Mouse (Mus musculus) kidney, postnatal 36 days (tissue): ENCODE measurements around the gene Phf13.

Experiments
- DNase-seq, 2 experiments: peaks; one replicate each; pipeline ENCODE4 v3.0.0; 2021 to 2022; ENCODE audit warnings: mixed read lengths in 2 of 2

The Phf13 gene

GRCm38 (mm10) chr4:152012109-152012508 is 16.1 kb upstream of the Phf13 start:
- no peak for DNase-seq

- no peak for DNase-seq
Observed at GRCm38 (mm10) chr4:152011171-152011760, 15.2 kb upstream of the Phf13 start.

GRCm38 (mm10) chr4:152010707-152011134 is 14.7 kb upstream of the Phf13 start:
- DNase-seq: no peak

- peak; percentile 62 to 83 for DNase-seq
Observed at GRCm38 (mm10) chr4:152010091-152010706, 14.1 kb upstream of the Phf13 start.

GRCm38 (mm10) chr4:152009076-152010051 is 13.3 kb upstream of the Phf13 start:
- DNase-seq: peak; percentile 53 to 73

GRCm38 (mm10) chr4:152008622-152009075 is 12.6 kb upstream of the Phf13 start, which contains the start of gene Klhl21:
TSS of gene Klhl21 (plus strand) at chr4:152008803.
- peak; percentile 96 to 97 for DNase-seq

- peak in 1 of 2 experiments; percentile 48 for DNase-seq
Observed at GRCm38 (mm10) chr4:152008148-152008500, 12.1 kb upstream of the Phf13 start.

- DNase-seq: peak in 1 of 2 experiments; percentile 61
Observed at GRCm38 (mm10) chr4:152007481-152008147, 11.6 kb upstream of the Phf13 start.

- no peak for DNase-seq
Observed at GRCm38 (mm10) chr4:152006812-152007211, 10.8 kb upstream of the Phf13 start.

GRCm38 (mm10) chr4:152006137-152006536 is 10.1 kb upstream of the Phf13 start:
- DNase-seq: peak in 1 of 2 experiments; percentile 59

- DNase-seq: no peak
Observed at GRCm38 (mm10) chr4:152002063-152002462, 6.0 kb upstream of the Phf13 start.

GRCm38 (mm10) chr4:152001335-152001734 is 5.3 kb upstream of the Phf13 start:
- no peak for DNase-seq

- no peak for DNase-seq
Observed at GRCm38 (mm10) chr4:152000906-152001305, 4.8 kb upstream of the Phf13 start.

GRCm38 (mm10) chr4:151999481-151999880 is 3.4 kb upstream of the Phf13 start:
- DNase-seq: no peak

GRCm38 (mm10) chr4:151997701-151998100 is 1.6 kb upstream of the Phf13 start:
- DNase-seq: no peak

- DNase-seq: no peak
Observed at GRCm38 (mm10) chr4:151996951-151997222, 829 bp upstream of the Phf13 start.

GRCm38 (mm10) chr4:151995371-151996172 is 486 bp downstream of the Phf13 start:
- DNase-seq: peak in 1 of 2 experiments; percentile 60

- DNase-seq: peak in 1 of 2 experiments; percentile 70
Observed at GRCm38 (mm10) chr4:151994228-151995171, 1.6 kb downstream of the Phf13 start.

- no peak for DNase-seq
Observed at GRCm38 (mm10) chr4:151993035-151993434, 3.0 kb downstream of the Phf13 start.

- no peak for DNase-seq
Observed at GRCm38 (mm10) chr4:151992091-151992490, 4.0 kb downstream of the Phf13 start.

GRCm38 (mm10) chr4:151989110-151989488 is 7.0 kb downstream of the Phf13 start:
- no peak for DNase-seq
